Mouse (Mus musculus) C2C12 (cell line): ENCODE measurements around the gene Tmem63b.
A peak's percentile ranks its signal among the peaks of the same experiment; 100 is the strongest.

Experiments
- CTCF ChIP-seq: IDR thresholded peaks from one replicate; pipeline ENCODE4 v1.5.1; 2011; ENCODE audit not compliant: control insufficient read depth, insufficient read depth, insufficient read length
- MAX ChIP-seq: IDR thresholded peaks from one replicate; pipeline ENCODE4 v1.6.1; 2011; ENCODE audit warnings: mild to moderate bottlenecking, control low read depth
- MYOD1 ChIP-seq: IDR thresholded peaks from one replicate; pipeline ENCODE4 v1.6.1; 2011; ENCODE audit warnings: low read depth; ENCODE audit not compliant: control insufficient read depth, insufficient read length
- MYOG ChIP-seq: IDR thresholded peaks from one replicate; pipeline ENCODE4 v1.6.1; 2011; ENCODE audit not compliant: control insufficient read depth, insufficient read length; ENCODE audit errors: extremely low read depth
- USF1 ChIP-seq: IDR thresholded peaks from one replicate; pipeline ENCODE4 v1.6.1; 2011; ENCODE audit warnings: low read depth, mild to moderate bottlenecking, control low read depth, moderate library complexity

DNA sequence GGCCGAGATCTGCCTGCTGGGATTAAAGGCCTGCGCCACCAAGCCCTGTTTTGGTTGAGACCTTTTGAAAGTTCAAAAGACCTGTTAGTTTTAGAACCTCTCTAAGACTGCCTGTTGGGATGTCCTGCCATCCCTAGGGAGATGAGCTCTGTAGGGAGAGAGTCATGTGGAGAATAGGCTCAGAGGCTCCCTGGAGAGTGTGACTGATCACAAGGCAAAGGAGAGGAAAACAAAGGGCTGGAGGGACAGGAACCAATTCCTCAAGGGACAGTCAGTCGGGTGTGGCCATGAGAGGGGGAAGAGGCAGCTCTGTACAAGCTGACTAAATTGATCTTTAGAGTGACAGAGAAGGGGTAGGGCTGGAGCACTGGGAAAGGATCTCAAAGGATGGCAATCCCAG is 58.5 kb downstream of the Tmem63b start:
- TF ChIP-seq CTCF (no peak), MYOG (no peak), MAX (no peak), MYOD1 (no peak), USF1 (peak; percentile 19)
